Mouse (Mus musculus) liver, embryonic 15.5 days (tissue): Measurements from ENCODE around the gene Trim14. TPM values are rescaled to one million over a fixed set of nuclear protein-coding genes. Genes with fewer than 3 reads are reported as not detected.
A peak's percentile ranks its signal among the peaks of the same experiment; 100 is the strongest.

Experiments used
- ATAC-seq: fragments of 200-750 bp; cut with Nextera tagmentation; 2 replicates; pipeline ENCODE4 v1.8.0; 2017; ENCODE audit warnings: moderate number of reproducible peaks, mild to moderate bottlenecking, moderate library complexity; ENCODE audit not compliant: insufficient read depth
- H3K27ac ChIP-seq: fragments of 300-500 bp; sonication (generic); replicated peaks from 2 replicates; pipeline ENCODE4 v1.5.1; 2015; ENCODE audit warnings: mild to moderate bottlenecking, inconsistent platforms
- H3K27me3 ChIP-seq: fragments of 300-500 bp; sonication (generic); 2 replicates; pipeline ENCODE4 v1.6.1; 2015; ENCODE audit warnings: mild to moderate bottlenecking, inconsistent platforms
- H3K36me3 ChIP-seq: fragments of 300-500 bp; sonication (generic); replicated peaks from 2 replicates; pipeline ENCODE4 v1.6.1; 2015; ENCODE audit warnings: moderate library complexity, mild to moderate bottlenecking, inconsistent platforms
- H3K4me1 ChIP-seq: fragments of 300-500 bp; sonication (generic); replicated peaks from 2 replicates; pipeline ENCODE4 v1.6.1; 2015; ENCODE audit warnings: inconsistent platforms
- H3K4me2 ChIP-seq: fragments of 300-500 bp; sonication (generic); 2 replicates; pipeline ENCODE4 v1.6.1; 2015; ENCODE audit warnings: moderate library complexity, mild to moderate bottlenecking, inconsistent platforms
- H3K4me3 ChIP-seq: fragments of 300-500 bp; sonication (generic); replicated peaks from 2 replicates; pipeline ENCODE4 v1.5.1; 2015; ENCODE audit warnings: mild to moderate bottlenecking, inconsistent platforms
- H3K9ac ChIP-seq: fragments of 300-500 bp; sonication (generic); 2 replicates; pipeline ENCODE4 v1.6.1; 2015; ENCODE audit warnings: moderate library complexity, mild to moderate bottlenecking, inconsistent platforms
- H3K9me3 ChIP-seq: fragments of 300-500 bp; sonication (generic); replicated peaks from 2 replicates; pipeline ENCODE4 v1.6.1; 2016; ENCODE audit warnings: inconsistent platforms
- WGBS: fragments of 180-500 bp; shearing (Covaris S2); methylation state at CpG from one replicate; pipeline ENCODE4 v1.1.7; 2015; ENCODE audit warnings: mixed read lengths; ENCODE audit not compliant: insufficient replicate concordance; 5-methylcytosine and 5-hydroxymethylcytosine counted together
- polyA plus RNA-seq: library from polyadenylated mRNA; unstranded; fragments of >200 nt; fragmentation: Nextera tagmentation; extraction: Ambion mirVana; gene quantifications from 2 replicates; pipeline ENCODE4 v1.2.1, GENCODE M21; 2015

Trim14 gene
- polyA plus RNA-seq, 1 experiment from 2014 or later = 7.4 TPM

DNA sequence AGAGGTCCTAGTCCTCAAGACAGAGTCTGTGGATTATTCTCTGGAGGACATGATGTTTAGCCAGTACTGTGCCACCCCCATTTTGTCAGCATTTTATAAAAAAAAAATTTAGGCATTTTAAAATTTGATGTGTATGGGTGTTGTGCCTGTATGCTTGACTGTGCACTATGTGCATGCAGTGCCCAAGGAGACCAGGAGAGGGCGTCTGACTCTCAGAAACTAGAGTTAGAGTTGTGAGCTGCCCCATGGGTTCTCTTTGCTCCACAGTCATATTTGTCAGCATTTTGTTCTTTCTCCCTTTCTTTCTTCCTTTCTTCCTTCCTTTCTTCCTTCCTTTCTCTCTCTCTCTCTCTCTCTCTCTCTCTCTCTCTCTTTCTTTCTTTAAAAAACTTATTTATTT lies 8.4 kb upstream of the Trim14 start:
- no peaks in the 10 kb centered on the region for H3K36me3 ChIP-seq
- no peak overlapping the region for H3K27ac ChIP-seq
- no peak overlapping the region for H3K4me3 ChIP-seq
- WGBS = 15% methylated on average over 1 of the region's 1 CpGs
- H3K4me2 ChIP-seq = no peak overlapping the region
- H3K27me3 ChIP-seq = no peaks in the 10 kb centered on the region
- no peaks in the 10 kb centered on the region for H3K4me1 ChIP-seq
- H3K9me3 ChIP-seq = no peaks in the 10 kb centered on the region
- ATAC-seq = no peak
- no peak overlapping the region for H3K9ac ChIP-seq

DNA sequence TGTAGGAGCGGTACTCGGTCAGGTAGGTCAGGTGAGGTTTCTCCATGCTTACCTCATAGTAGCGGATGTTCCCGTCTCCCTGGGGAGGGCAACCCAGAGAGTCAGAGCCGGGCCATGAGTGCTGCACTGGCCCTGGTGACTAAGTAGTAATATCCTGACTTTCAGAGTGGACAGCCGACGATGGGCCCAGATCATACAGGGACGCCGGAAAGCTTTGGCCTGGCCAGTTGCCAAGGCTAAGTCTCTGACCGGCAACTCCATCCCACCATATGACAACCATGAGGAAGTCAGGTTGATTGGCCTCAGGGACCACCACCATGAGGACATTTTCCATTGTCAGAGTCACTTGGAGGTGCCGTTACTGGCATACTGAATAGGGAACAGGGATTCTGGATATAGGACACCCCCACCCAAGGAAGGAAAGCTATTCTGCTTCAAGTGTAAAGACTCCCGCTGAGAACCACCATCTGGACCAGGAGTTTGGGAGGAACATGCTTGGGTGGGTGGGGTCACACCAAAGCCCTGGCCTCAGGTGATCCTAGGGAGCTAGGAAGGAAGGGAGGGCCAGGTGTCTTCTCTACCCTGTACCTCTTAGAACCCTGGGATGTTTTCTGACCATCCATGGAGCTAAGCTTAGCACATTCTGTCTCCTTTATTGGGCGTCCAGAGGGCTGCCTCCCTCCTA lies 7.6 kb upstream of the Trim14 start:
- Histone ChIP-seq H3K4me1 (0 out of 2 replicates have a peak, but pooled peaks cover 3% of the 10 kb centered on the region), H3K4me3 (no peak overlapping the region), H3K9me3 (no peaks in the 10 kb centered on the region), H3K4me2 (no peak overlapping the region), H3K36me3 (no peaks in the 10 kb centered on the region), H3K9ac (no peak overlapping the region), H3K27ac (no peak overlapping the region), H3K27me3 (no peaks in the 10 kb centered on the region)
- WGBS = 74% methylated on average over 13 of the region's 13 CpGs
- ATAC-seq = no peak

DNA sequence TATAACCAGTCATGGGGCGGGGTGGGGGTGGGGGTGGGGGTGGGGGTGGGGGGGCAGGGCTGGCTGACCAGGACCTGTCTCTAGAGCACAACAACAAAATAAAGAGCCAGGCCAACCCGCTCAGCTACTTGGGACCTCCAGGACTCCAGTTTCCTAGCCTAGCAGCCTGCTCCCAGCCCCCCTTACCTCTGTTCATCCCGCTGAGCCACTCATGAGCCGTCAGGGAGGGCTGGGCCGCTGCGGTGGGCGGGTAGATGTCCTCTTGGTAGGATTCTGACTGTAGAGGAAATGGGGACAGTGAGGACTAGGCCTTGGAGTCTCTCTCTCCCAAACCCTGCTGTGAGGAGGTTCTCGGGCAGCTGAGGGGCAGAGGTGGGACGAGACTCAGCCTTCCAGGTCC lies 5.8 kb upstream of the Trim14 start:
- no peak overlapping the region for H3K4me3 ChIP-seq

DNA sequence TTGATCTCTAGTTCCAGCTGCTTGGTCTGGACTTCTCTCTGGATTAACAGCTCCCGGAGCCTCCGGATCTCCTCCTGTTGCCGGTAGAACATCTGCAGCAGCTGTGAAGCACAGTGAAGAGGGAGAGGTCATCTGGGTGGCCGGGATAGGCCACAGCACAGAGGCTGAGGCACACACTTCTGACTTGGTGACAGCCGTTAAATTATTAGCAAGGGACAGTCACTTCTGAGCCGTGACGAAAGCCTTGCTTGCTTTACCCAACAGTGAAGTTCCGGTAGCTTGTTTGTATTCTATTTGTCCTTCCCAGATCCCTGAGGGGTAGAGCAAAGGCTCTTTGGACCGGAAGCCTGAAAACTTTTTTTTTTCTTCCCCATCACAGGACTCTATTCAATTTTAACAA lies 3.2 kb upstream of the Trim14 start:
- Histone ChIP-seq H3K4me1 (peaks cover 29% of the 10 kb centered on the region), H3K4me2 (no peak overlapping the region), H3K9ac (no peak overlapping the region), H3K9me3 (no peaks in the 10 kb centered on the region), H3K27me3 (peaks cover 39% of the 10 kb centered on the region), H3K4me3 (no peak overlapping the region), H3K27ac (no peak overlapping the region), H3K36me3 (no peaks in the 10 kb centered on the region)
- 68% methylated on average over 9 of the region's 9 CpGs for WGBS
- no peak for ATAC-seq

More for the DNA sequence above, 5.8 kb upstream of the Trim14 start:
- Histone ChIP-seq H3K27me3 (peaks cover 14% of the 10 kb centered on the region), H3K9ac (no peak overlapping the region), H3K36me3 (no peaks in the 10 kb centered on the region), H3K9me3 (no peaks in the 10 kb centered on the region), H3K4me2 (no peak overlapping the region), H3K4me1 (peaks cover 4% of the 10 kb centered on the region; the same call in 1 of the 2 replicates), H3K27ac (no peak overlapping the region)
- ATAC-seq = no peak
- 57% methylated on average over 9 of the region's 9 CpGs for WGBS

DNA sequence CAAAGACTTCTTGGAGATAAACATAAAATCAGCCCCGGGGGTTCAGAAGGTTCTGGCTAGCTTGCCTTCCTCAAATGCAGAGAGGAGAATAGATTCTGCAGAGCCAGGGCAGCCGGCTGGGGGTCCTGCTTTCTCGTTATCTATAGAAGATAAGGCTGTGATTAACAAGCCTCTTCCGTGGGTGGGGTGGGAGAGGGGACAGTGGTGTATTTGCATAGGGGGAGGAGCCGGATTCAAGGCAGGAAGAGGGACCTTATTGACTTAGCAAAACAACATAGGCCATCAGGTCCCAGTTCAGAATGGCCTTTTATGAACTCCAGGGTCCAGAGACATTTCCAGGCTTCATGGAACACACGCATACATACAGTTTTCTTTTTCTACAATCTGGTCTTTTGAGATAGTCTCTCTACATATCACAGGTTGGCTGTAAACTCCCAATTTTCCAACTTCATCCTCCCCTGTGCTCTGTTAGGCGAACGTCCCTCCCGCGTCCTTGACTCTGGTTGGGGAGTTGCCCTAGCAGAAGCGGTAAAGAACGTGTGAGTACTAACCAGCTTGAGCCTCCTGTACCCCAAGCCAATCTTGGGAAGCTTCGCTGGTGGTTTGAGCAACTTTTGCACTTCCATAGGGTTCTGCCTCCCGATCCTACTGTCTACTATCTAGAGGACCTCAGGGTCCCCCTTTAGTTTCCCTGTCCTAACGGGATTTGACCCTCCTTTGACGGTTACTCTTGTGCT lies 679 bp downstream of the Trim14 start:
- Histone ChIP-seq H3K27ac (peak overlapping the region; percentile 77), H3K36me3 (0 out of 2 replicates have a peak, but pooled peaks cover 7% of the 10 kb centered on the region), H3K27me3 (peaks cover 46% of the 10 kb centered on the region), H3K4me2 (peak overlapping the region; percentile 82), H3K4me1 (peaks cover 37% of the 10 kb centered on the region), H3K9ac (peak overlapping the region; percentile 57), H3K4me3 (peak overlapping the region; percentile 65), H3K9me3 (no peaks in the 10 kb centered on the region)
- ATAC-seq = 0 out of 2 replicates have a peak, but pooled peaks have one; percentile 29
- 1% methylated on average over 16 of the region's 16 CpGs for WGBS

DNA sequence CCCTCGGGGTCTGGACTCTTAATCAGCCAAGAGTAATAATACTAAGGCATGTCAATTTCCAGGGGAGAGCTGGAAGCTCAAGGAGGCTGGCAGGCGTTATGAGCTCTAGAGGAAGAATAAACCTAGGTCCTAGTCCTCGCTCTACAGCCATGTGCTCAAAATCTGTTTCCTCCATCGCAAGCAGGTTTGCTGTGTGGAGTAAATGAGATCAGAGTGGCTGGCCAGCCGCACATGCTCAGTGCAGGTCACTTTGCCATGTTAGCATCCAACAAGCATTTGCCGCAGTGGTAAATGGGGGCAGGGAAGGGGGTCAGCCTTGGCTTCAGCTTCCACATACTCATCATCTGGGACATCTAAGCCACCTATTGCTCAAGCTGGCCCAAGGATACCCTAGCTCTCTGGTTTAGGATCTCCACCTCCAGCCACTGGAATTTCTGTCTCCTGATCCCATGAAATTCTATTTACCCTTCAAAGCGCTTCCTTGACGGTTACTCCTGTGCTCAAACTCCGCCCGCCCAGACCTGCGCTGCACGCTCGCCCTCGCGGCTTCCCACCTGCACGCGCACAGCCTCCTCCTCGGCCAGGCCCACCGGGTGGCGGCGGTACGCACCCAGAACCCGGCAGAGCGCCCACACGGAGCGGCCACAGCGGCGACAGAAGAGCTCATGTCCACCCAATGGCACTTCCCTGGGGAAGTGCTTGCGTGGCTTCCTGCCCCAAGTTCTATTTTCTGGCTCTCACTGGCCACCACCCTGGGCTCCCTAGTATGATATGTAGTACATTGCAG lies 1.8 kb downstream of the Trim14 start:
- peaks cover 40% of the 10 kb centered on the region for H3K4me1 ChIP-seq
- H3K27me3 ChIP-seq = peaks cover 46% of the 10 kb centered on the region
- H3K27ac ChIP-seq = peak overlapping the region; percentile 65
- peak overlapping the region; percentile 37; the same call in 1 of the 2 replicates for H3K9ac ChIP-seq
- ATAC-seq = no peak
- 0 out of 2 replicates have a peak, but pooled peaks cover 7% of the 10 kb centered on the region for H3K36me3 ChIP-seq
- H3K9me3 ChIP-seq = no peaks in the 10 kb centered on the region
- WGBS = 15% methylated on average over 29 of the region's 29 CpGs
- H3K4me3 ChIP-seq = peak overlapping the region; percentile 65
- peak overlapping the region; percentile 82 for H3K4me2 ChIP-seq

DNA sequence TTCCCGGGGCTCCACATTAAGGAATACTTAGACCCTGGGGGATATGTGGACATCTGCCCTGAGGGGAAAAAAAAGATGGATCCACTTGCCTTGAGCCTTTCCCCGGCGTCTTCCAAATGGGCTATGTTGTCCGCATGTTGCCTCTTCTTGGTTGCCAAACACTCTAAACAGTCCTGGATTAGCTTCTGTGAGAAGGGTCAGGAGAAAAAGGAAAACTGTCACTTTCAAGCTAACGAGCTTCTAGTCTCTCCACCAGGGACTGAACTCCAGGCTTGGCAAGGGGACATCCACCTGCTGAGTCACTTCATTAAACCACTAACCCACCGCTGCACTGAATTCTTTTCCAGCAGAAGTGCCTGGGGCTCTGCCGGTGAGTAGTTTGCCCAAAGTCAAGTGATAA lies 3.0 kb downstream of the Trim14 start:
- Histone ChIP-seq H3K4me2 (no peak overlapping the region), H3K27me3 (peaks cover 42% of the 10 kb centered on the region), H3K4me3 (no peak overlapping the region), H3K27ac (no peak overlapping the region), H3K9me3 (no peaks in the 10 kb centered on the region), H3K4me1 (peaks cover 51% of the 10 kb centered on the region), H3K36me3 (0 out of 2 replicates have a peak, but pooled peaks cover 7% of the 10 kb centered on the region), H3K9ac (no peak overlapping the region)
- 60% methylated on average over 7 of the region's 7 CpGs for WGBS
- ATAC-seq = no peak

DNA sequence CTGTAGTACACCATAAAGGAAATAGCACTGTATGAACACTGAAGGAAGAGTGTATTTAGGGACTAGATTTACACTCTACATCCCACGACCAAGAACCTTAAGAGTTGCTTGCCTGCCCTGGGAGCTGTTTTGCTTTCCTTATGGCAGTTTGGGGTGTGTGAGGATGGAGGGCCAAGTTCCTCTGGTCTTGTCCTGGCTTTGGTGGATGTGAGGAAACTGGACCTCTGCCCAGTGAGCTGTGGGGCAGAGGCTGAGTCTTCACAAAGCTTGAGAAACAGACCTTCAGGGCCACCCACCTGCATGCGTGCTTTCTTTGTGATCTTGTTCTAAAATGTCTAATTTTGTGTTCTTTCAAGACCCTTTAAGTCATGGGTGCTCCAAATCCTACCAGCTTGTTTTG lies 3.4 kb downstream of the Trim14 start:
- peaks cover 38% of the 10 kb centered on the region for H3K27me3 ChIP-seq
- 0 out of 2 replicates have a peak, but pooled peaks cover 7% of the 10 kb centered on the region for H3K36me3 ChIP-seq
- H3K9ac ChIP-seq = no peak overlapping the region
- no peaks in the 10 kb centered on the region for H3K9me3 ChIP-seq
- H3K4me2 ChIP-seq = no peak overlapping the region
- peaks cover 54% of the 10 kb centered on the region for H3K4me1 ChIP-seq
- H3K4me3 ChIP-seq = no peak overlapping the region
- no peak for ATAC-seq
- no peak overlapping the region for H3K27ac ChIP-seq
- WGBS = 61% methylated on average over 2 of the region's 2 CpGs

DNA sequence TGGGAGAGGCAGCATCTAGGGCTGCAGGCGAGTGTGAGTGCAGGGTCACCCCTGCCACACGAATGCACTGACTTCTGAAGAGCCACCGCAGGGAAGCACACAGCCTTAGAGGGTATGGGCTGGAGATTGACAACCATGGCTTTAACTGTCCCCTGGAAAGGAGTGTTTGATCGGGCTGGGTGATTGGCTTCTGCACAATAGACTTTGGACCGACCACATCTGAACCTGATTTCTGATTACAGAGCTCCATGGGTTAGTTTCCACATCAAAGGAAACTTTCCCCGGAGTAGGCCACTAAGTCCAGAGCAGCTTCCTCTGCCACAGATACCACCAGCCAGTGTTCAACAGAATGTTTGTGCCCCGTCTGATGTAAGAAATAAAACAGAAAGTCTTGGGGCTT lies 6.2 kb downstream of the Trim14 start:
- H3K9me3 ChIP-seq = no peaks in the 10 kb centered on the region
- peak overlapping the region; percentile 18; the same call in 1 of the 2 replicates for H3K4me2 ChIP-seq
- WGBS = 64% methylated on average over 7 of the region's 7 CpGs
- H3K9ac ChIP-seq = no peak overlapping the region
- peak overlapping the region; percentile 62 for H3K27ac ChIP-seq
- H3K4me1 ChIP-seq = peaks cover 57% of the 10 kb centered on the region
- H3K36me3 ChIP-seq = 0 out of 2 replicates have a peak, but pooled peaks cover 7% of the 10 kb centered on the region
- ATAC-seq = no peak
- H3K4me3 ChIP-seq = no peak overlapping the region
- peaks cover 12% of the 10 kb centered on the region for H3K27me3 ChIP-seq

DNA sequence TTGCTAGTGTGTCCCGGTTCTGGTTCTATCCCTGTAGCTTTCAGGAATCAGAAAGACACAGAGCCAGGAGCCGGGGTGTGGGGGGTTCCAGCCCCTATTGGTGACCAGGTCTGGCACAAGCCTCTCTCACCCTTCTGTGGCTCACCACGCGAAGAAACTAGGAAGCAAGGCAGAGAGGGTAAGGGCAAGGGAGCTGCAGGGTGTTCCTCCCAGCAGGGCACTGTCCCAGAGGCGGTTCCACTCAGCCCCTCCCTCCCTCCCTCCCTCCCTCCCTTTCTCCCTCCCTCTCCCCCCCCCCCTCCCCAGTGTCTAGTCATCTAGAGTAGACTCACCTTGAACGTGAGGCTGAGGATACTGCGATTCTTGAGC lies 8.4 kb downstream of the Trim14 start:
- H3K4me1 ChIP-seq = peaks cover 45% of the 10 kb centered on the region
- no peaks in the 10 kb centered on the region for H3K9me3 ChIP-seq
- H3K9ac ChIP-seq = peak overlapping the region; percentile 52
- no peaks in the 10 kb centered on the region for H3K27me3 ChIP-seq
- peaks cover 19% of the 10 kb centered on the region for H3K36me3 ChIP-seq
- 3% methylated on average over 7 of the region's 7 CpGs for WGBS
- H3K4me2 ChIP-seq = peak overlapping the region; percentile 88
- peak overlapping the region; percentile 56 for H3K4me3 ChIP-seq
- peak; percentile 83 for ATAC-seq
- H3K27ac ChIP-seq = peak overlapping the region; percentile 87
